Mouse (Mus musculus) adrenal gland, adult 8-10 months (tissue): Measurements from ENCODE around the gene Dpy30. TPM values are rescaled to one million over a fixed set of nuclear protein-coding genes. Genes with fewer than 3 reads are reported as not detected.

ENCODE experiments used
- DNase-seq: peaks from one replicate; pipeline ENCODE4 v3.0.0; 2022
- total RNA-seq, 4 experiments: library from RNA; stranded (reverse); gene quantifications; 2 replicates each; pipeline ENCODE4 v1.2.4; 2022

The Dpy30 gene
- total RNA-seq, 4 experiments from 2014 or later, result 65.1 to 81.0 (median 68.4) TPM

- DNase-seq, result peak; percentile 83
Measured at GRCm38 (mm10) chr17:74294426-74295025, 29.2 kb downstream of the Dpy30 start.

- DNase-seq, result peak; percentile 36
Measured at GRCm38 (mm10) chr17:74293687-74294425, 29.9 kb downstream of the Dpy30 start.

GRCm38 (mm10) chr17:74291640-74292361 is 31.9 kb downstream of the Dpy30 start:
- no peak for DNase-seq

- no peak for DNase-seq
Measured at GRCm38 (mm10) chr17:74290869-74291268, 32.9 kb downstream of the Dpy30 start.

- no peak for DNase-seq
Measured at GRCm38 (mm10) chr17:74290198-74290597, 33.5 kb downstream of the Dpy30 start.

GRCm38 (mm10) chr17:74288626-74289025 is 35.1 kb downstream of the Dpy30 start:
- DNase-seq, result peak; percentile 80

GRCm38 (mm10) chr17:74286140-74286730 is 37.5 kb downstream of the Dpy30 start:
- no peak for DNase-seq

- DNase-seq, result no peak
Measured at GRCm38 (mm10) chr17:74285730-74286129, 38.0 kb downstream of the Dpy30 start.

- DNase-seq, result peak; percentile 31
Measured at GRCm38 (mm10) chr17:74284397-74285115, 39.2 kb downstream of the Dpy30 start.

GRCm38 (mm10) chr17:74282024-74282423 is 41.7 kb downstream of the Dpy30 start:
- no peak for DNase-seq

GRCm38 (mm10) chr17:74278966-74279869 is 44.5 kb downstream of the Dpy30 start:
- DNase-seq, result no peak

GRCm38 (mm10) chr17:74274471-74274870 is 49.3 kb downstream of the Dpy30 start:
- no peak for DNase-seq

GRCm38 (mm10) chr17:74272683-74273205 is 51.0 kb downstream of the Dpy30 start:
- DNase-seq, result no peak

- DNase-seq, result no peak
Measured at GRCm38 (mm10) chr17:74271541-74272268, 52.0 kb downstream of the Dpy30 start.

- no peak for DNase-seq
Measured at GRCm38 (mm10) chr17:74270205-74270604, 53.5 kb downstream of the Dpy30 start.

- DNase-seq, result no peak
Measured at GRCm38 (mm10) chr17:74267415-74268180, 56.1 kb downstream of the Dpy30 start.

- DNase-seq, result no peak
Measured at GRCm38 (mm10) chr17:74265636-74266035, 58.1 kb downstream of the Dpy30 start.

- DNase-seq, result no peak
Measured at GRCm38 (mm10) chr17:74265156-74265505, 58.6 kb downstream of the Dpy30 start.

GRCm38 (mm10) chr17:74264333-74265155 is 59.2 kb downstream of the Dpy30 start:
- no peak for DNase-seq
